Mouse (Mus musculus): ENCODE results near the gene Tsks.

DNA sequence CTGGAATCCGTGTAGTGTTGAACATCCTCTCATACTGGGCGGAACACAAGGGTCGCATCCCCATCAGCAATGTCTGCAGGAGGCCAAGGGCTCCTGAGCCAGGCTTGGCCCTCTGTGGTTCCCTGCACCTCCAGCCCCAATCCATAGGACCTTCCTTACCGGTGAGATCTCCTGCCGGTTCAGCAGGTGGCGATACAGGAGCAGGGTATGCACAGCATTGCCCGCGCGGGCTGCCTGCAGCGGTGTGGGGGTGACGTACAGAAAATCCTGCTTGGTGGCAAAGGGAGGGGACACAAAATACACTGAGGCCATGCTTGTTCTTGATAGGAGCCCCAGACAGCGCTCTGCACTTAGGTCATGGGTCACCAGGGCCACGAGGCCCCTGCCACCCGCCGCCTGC lies 23.6 kb downstream of the Tsks start:
- TF ChIP-seq CTCF (IDR thresholded peaks at IDR 0.05; ENCODE audit: extremely low read depth, insufficient read depth, insufficient read length, insufficient replicate concordance) (no peak), POLR2A (IDR thresholded peaks at IDR 0.05; ENCODE audit: low read depth, low read length) (no peak)

All from spleen, adult 2 months (tissue).